Mouse (Mus musculus) CH12.LX (cell line): ENCODE measurements at regions not wholly inside any gene's neighbourhood (a gene's known extent, or its start where the extent isn't known, plus 50 kb on each side); places are given as distances from the start of the nearest gene placed in this dataset.

Source experiments
- DNase-seq: peaks from one replicate; pipeline ENCODE4 v3.0.0-alpha.2; 2013; ENCODE audit errors: extremely low read depth
- H3K27ac ChIP-seq: 2 replicates; pipeline ENCODE4 v1.5.1; 2012; ENCODE audit warnings: low read depth, mild to moderate bottlenecking, control low read depth, moderate library complexity; ENCODE audit not compliant: insufficient read depth
- H3K27me3 ChIP-seq: replicated peaks from 2 replicates; pipeline ENCODE3; 2012; ENCODE audit warnings: inconsistent platforms
- H3K36me3 ChIP-seq, 2 experiments: replicated peaks in 1 of 2; 2 replicates each; pipeline versions ENCODE3 to v1.6.1; 2012; ENCODE audit warnings: inconsistent platforms in 1 of 2, low read length in 1 of 2, mild to moderate bottlenecking in 1 of 2, mixed read lengths in 1 of 2, moderate library complexity in 1 of 2; ENCODE audit not compliant: control insufficient read depth in 1 of 2, insufficient read depth in 1 of 2
- H3K4me1 ChIP-seq, 2 experiments: 2 replicates each; pipeline ENCODE4 v1.6.1; 2012; ENCODE audit warnings: inconsistent platforms in 1 of 2, moderate library complexity in 1 of 2; ENCODE audit not compliant: insufficient read depth in 2 of 2, control insufficient read depth in 1 of 2
- H3K4me2 ChIP-seq: 2 replicates; pipeline ENCODE4 v1.6.1; 2012; ENCODE audit warnings: low read depth, mild to moderate bottlenecking, control low read depth; ENCODE audit not compliant: poor library complexity, insufficient read depth, severe bottlenecking
- H3K4me3 ChIP-seq, 3 experiments: fragments of 150-350 bp in 1 of 3; sonication (generic) in 1 of 3; replicated peaks in 1 of 3; 2 replicates each; pipeline versions ENCODE3 to v1.5.1; 2011 to 2012; ENCODE audit warnings: low read depth in 2 of 3, low read length in 2 of 3, mild to moderate bottlenecking in 2 of 3, moderate library complexity in 2 of 3, control low read depth in 1 of 3, improper control_type of control experiment in 1 of 3, inconsistent platforms in 1 of 3, mixed read lengths in 1 of 3; ENCODE audit not compliant: poor library complexity in 1 of 3
- H3K79me2 ChIP-seq: replicated peaks from 2 replicates; pipeline ENCODE4 v1.6.1; 2012; ENCODE audit warnings: mild to moderate bottlenecking, moderate library complexity; ENCODE audit not compliant: control insufficient read depth, poor library complexity, insufficient read depth, severe bottlenecking; ENCODE audit errors: extremely low read depth
- H3K9ac ChIP-seq: 2 replicates; pipeline ENCODE4 v1.6.1; 2012; ENCODE audit warnings: low read depth, mild to moderate bottlenecking, control low read depth, moderate library complexity; ENCODE audit not compliant: insufficient read depth
- H3K9me3 ChIP-seq: replicated peaks from 2 replicates; pipeline ENCODE3; 2012; ENCODE audit warnings: low read length, inconsistent platforms, mixed read lengths
- BHLHE40 ChIP-seq: IDR thresholded peaks from 2 replicates; pipeline ENCODE4 v1.6.1; 2011; ENCODE audit warnings: mild to moderate bottlenecking, low read depth, low read length, improper control_type of control experiment
- CHD1 ChIP-seq: IDR thresholded peaks from 2 replicates; pipeline ENCODE4 v1.6.1; 2012; ENCODE audit warnings: low read depth, low read length, improper control_type of control experiment, inconsistent platforms
- CHD2 ChIP-seq: IDR thresholded peaks from 2 replicates; pipeline ENCODE4 v1.6.1; 2011; ENCODE audit warnings: low read length, improper control_type of control experiment
- CTCF ChIP-seq, 2 experiments: IDR thresholded peaks in 1 of 2; conservative IDR thresholded peaks in 1 of 2; 2 replicates each; pipeline ENCODE4 v1.5.1; 2011 to 2012; ENCODE audit warnings: low read depth in 2 of 2, low read length in 2 of 2, improper control_type of control experiment in 1 of 2, inconsistent platforms in 1 of 2, mild to moderate bottlenecking in 1 of 2, moderate library complexity in 1 of 2
- E2F4 ChIP-seq: IDR thresholded peaks from 2 replicates; pipeline ENCODE4 v1.6.1; 2011; ENCODE audit warnings: low read depth, low read length, improper control_type of control experiment; ENCODE audit not compliant: insufficient replicate concordance
- ELF1 ChIP-seq: IDR thresholded peaks from 2 replicates; pipeline ENCODE4 v1.6.1; 2014; ENCODE audit warnings: low read depth, mild to moderate bottlenecking, inconsistent platforms, low read length, improper control_type of control experiment
- ETS1 ChIP-seq: conservative IDR thresholded peaks from 2 replicates; pipeline ENCODE4 v1.6.1; 2012; ENCODE audit warnings: low read depth, mild to moderate bottlenecking, inconsistent platforms, low read length, improper control_type of control experiment, moderate library complexity
- GABPA ChIP-seq: IDR thresholded peaks from 2 replicates; pipeline ENCODE4 v1.6.1; 2012; ENCODE audit warnings: low read depth, low read length, improper control_type of control experiment, inconsistent platforms; ENCODE audit not compliant: insufficient replicate concordance
- HCFC1 ChIP-seq: IDR thresholded peaks from 2 replicates; pipeline ENCODE4 v1.6.1; 2012; ENCODE audit warnings: low read depth, mild to moderate bottlenecking, inconsistent platforms, low read length, improper control_type of control experiment
- JUN ChIP-seq: IDR thresholded peaks from 2 replicates; pipeline ENCODE4 v1.6.1; 2011; ENCODE audit warnings: low read depth, mild to moderate bottlenecking, low read length, improper control_type of control experiment, moderate library complexity; ENCODE audit not compliant: insufficient read depth
- KAT2A ChIP-seq: IDR thresholded peaks from 2 replicates; pipeline ENCODE4 v1.6.1; 2012; ENCODE audit warnings: low read length, improper control_type of control experiment, inconsistent platforms; ENCODE audit not compliant: insufficient replicate concordance
- MAFK ChIP-seq: IDR thresholded peaks from 2 replicates; pipeline ENCODE4 v1.6.1; 2011; ENCODE audit warnings: low read length, improper control_type of control experiment; ENCODE audit not compliant: insufficient replicate concordance
- MAZ ChIP-seq: IDR thresholded peaks from 2 replicates; pipeline ENCODE4 v1.6.1; 2012; ENCODE audit warnings: low read depth, mild to moderate bottlenecking, inconsistent platforms, low read length, improper control_type of control experiment, moderate library complexity
- MXI1 ChIP-seq: IDR thresholded peaks from 2 replicates; pipeline ENCODE4 v1.6.1; 2011; ENCODE audit warnings: mild to moderate bottlenecking, low read depth, low read length, improper control_type of control experiment
- MYC ChIP-seq: IDR thresholded peaks from 2 replicates; pipeline ENCODE4 v1.6.1; 2011; ENCODE audit warnings: low read depth, mild to moderate bottlenecking, improper control_type of control experiment, low read length
- NELFE ChIP-seq: IDR thresholded peaks from 2 replicates; pipeline ENCODE4 v1.6.1; 2011; ENCODE audit warnings: low read depth, low read length, improper control_type of control experiment
- NRF1 ChIP-seq: IDR thresholded peaks from 2 replicates; pipeline ENCODE4 v1.6.1; 2014; ENCODE audit warnings: low read depth, mild to moderate bottlenecking, inconsistent platforms, low read length, improper control_type of control experiment, moderate library complexity
- PAX5 ChIP-seq: IDR thresholded peaks from 2 replicates; pipeline ENCODE4 v1.6.1; 2012; ENCODE audit warnings: low read length, inconsistent platforms, mixed read lengths
- POLR2A ChIP-seq: IDR thresholded peaks from 2 replicates; pipeline ENCODE4 v1.6.1; 2011; ENCODE audit warnings: low read depth, mild to moderate bottlenecking, improper control_type of control experiment, low read length
- POLR2AphosphoS2 ChIP-seq: IDR thresholded peaks from 2 replicates; pipeline ENCODE4 v1.6.1; 2011; ENCODE audit warnings: low read depth, low read length, improper control_type of control experiment
- RAD21 ChIP-seq: IDR thresholded peaks from 2 replicates; pipeline ENCODE4 v1.6.1; 2011; ENCODE audit warnings: low read depth, mild to moderate bottlenecking, low read length, improper control_type of control experiment, moderate library complexity
- SIN3A ChIP-seq: IDR thresholded peaks from 2 replicates; pipeline ENCODE4 v1.6.1; 2012; ENCODE audit warnings: low read length, improper control_type of control experiment, inconsistent platforms
- SMC3 ChIP-seq: IDR thresholded peaks from 2 replicates; pipeline ENCODE4 v1.6.1; 2011; ENCODE audit warnings: low read depth, low read length, improper control_type of control experiment
- TBP ChIP-seq: conservative IDR thresholded peaks from 2 replicates; pipeline ENCODE4 v1.6.1; 2011; ENCODE audit warnings: low read depth, low read length, improper control_type of control experiment
- TCF12 ChIP-seq: IDR thresholded peaks from 2 replicates; pipeline ENCODE4 v1.6.1; 2014; ENCODE audit warnings: low read depth, mild to moderate bottlenecking, inconsistent platforms, low read length, improper control_type of control experiment
- USF1 ChIP-seq: IDR thresholded peaks from 2 replicates; pipeline ENCODE4 v1.6.1; 2014; ENCODE audit warnings: low read depth, mild to moderate bottlenecking, inconsistent platforms, low read length, improper control_type of control experiment
- USF2 ChIP-seq: conservative IDR thresholded peaks from 2 replicates; pipeline ENCODE4 v1.6.1; 2011; ENCODE audit warnings: low read depth, low read length, improper control_type of control experiment
- ZC3H11A ChIP-seq: IDR thresholded peaks from 2 replicates; pipeline ENCODE4 v1.6.1; 2012; ENCODE audit warnings: low read depth, mild to moderate bottlenecking, inconsistent platforms, low read length, improper control_type of control experiment
- ZKSCAN1 ChIP-seq: IDR thresholded peaks from 2 replicates; pipeline ENCODE4 v1.6.1; 2012; ENCODE audit warnings: low read depth, inconsistent platforms, low read length, improper control_type of control experiment, borderline replicate concordance
- ZNF384 ChIP-seq: IDR thresholded peaks from 2 replicates; pipeline ENCODE4 v1.6.1; 2012; ENCODE audit warnings: low read depth, low read length, improper control_type of control experiment, inconsistent platforms
- dilution Hi-C: fragments of 300-500 bp; cut with MboI; formaldehyde crosslinking; loops from 2 replicates; pipeline ENCODE4 v1.14.3; 2020; ENCODE audit warnings: low sequenced_read_pairs; ENCODE audit not compliant: extremely low pct_unique_long_range_greater_than_20kb, extremely low pct_ligation_motif_present
- in situ Hi-C: fragments of 300-500 bp; cut with MboI; formaldehyde crosslinking; loops from 3 replicates; pipeline ENCODE4 v1.14.3; 2019; ENCODE audit warnings: low sequenced_read_pairs, low pct_ligation_motif_present, low pct_unique_long_range_greater_than_20kb, mixed read lengths

- no peak overlapping the region for H3K27ac ChIP-seq
- H3K4me3 ChIP-seq, result no peak overlapping the region
- dilution Hi-C loops, result no loop called here
- TF ChIP-seq ZC3H11A (no peak), MYC (no peak), NRF1 (no peak), SMC3 (no peak), TCF12 (no peak), JUN (no peak), HCFC1 (no peak), POLR2A (no peak), SIN3A (no peak), ETS1 (no peak), KAT2A (no peak), CTCF (conservative IDR thresholded peaks at IDR 0.05 in 1 of 2, IDR thresholded peaks at IDR 0.05 in 1 of 2; ENCODE audit: low read depth in 2 of 2, low read length in 2 of 2) (no peak), USF1 (no peak), BHLHE40 (no peak), MXI1 (no peak), E2F4 (no peak), NELFE (no peak)
- no peaks in the 10 kb centered on the region for H3K27me3 ChIP-seq
- no peak overlapping the region for H3K4me2 ChIP-seq
- no peaks in the 10 kb centered on the region for H3K36me3 ChIP-seq
- H3K79me2 ChIP-seq, result no peaks in the 10 kb centered on the region
- no peaks in the 10 kb centered on the region for H3K9me3 ChIP-seq
- in situ Hi-C loops, result no loop called here
- DNase-seq, result no peak
- peaks cover 0 to 23% of the 10 kb centered on the region in 2 experiments; a peak in 2 of 4 replicates for H3K4me1 ChIP-seq
- H3K9ac ChIP-seq, result no peak overlapping the region
These were observed 77.5 kb upstream of the Satb2 start for GRCm38 (mm10) chr1:57055976-57056375.

GRCm38 (mm10) chr1:57059216-57059615, 80.8 kb upstream of the Satb2 start:
- H3K27me3 ChIP-seq, result no peaks in the 10 kb centered on the region
- dilution Hi-C loops (no loop called here), in situ Hi-C loops (no loop called here)
- no peaks in the 10 kb centered on the region for H3K79me2 ChIP-seq
- H3K4me3 ChIP-seq, result no peak overlapping the region
- H3K4me2 ChIP-seq, result no peak overlapping the region
- no peaks in the 10 kb centered on the region for H3K9me3 ChIP-seq
- H3K27ac ChIP-seq, result no peak overlapping the region
- TF ChIP-seq MAFK, result no peak
- TF ChIP-seq PAX5, result no peak
- TF ChIP-seq CHD1, result no peak
- TF ChIP-seq TBP, result no peak
- TF ChIP-seq SMC3, result no peak
- TF ChIP-seq CHD2, result no peak
- no peak for TF ChIP-seq ZNF384
- no peak for TF ChIP-seq ZC3H11A
- TF ChIP-seq GABPA, result no peak
- TF ChIP-seq KAT2A, result no peak
- no peak for TF ChIP-seq ETS1
- no peak for TF ChIP-seq RAD21
- no peak for TF ChIP-seq CTCF (conservative IDR thresholded peaks at IDR 0.05 in 1 of 2, IDR thresholded peaks at IDR 0.05 in 1 of 2; ENCODE audit: low read depth in 2 of 2, low read length in 2 of 2)
- TF ChIP-seq POLR2AphosphoS2, result no peak
- TF ChIP-seq ZKSCAN1, result no peak
- no peak for TF ChIP-seq ELF1
- TF ChIP-seq JUN, result no peak
- TF ChIP-seq SIN3A, result no peak
- no peak for TF ChIP-seq USF2
- TF ChIP-seq MAZ, result no peak
- peaks cover 0 to 23% of the 10 kb centered on the region in 2 experiments; a peak in 2 of 4 replicates for H3K4me1 ChIP-seq
- DNase-seq, result no peak
- H3K36me3 ChIP-seq, result no peaks in the 10 kb centered on the region
- H3K9ac ChIP-seq, result no peak overlapping the region
